Mouse (Mus musculus) kidney, adult 2 months (tissue): ENCODE measurements at regions not wholly inside any gene's neighbourhood (a gene's known extent, or its start where the extent isn't known, plus 50 kb on each side); places are given as distances from the start of the nearest gene placed in this dataset.
A peak's percentile ranks its signal among the peaks of the same experiment; 100 is the strongest.
"Not testable (repeated sequence)": the region's sequence is repeated elsewhere in the genome, so short reads cannot be mapped to it uniquely, and the experiment has no call there.

Source experiments
- DNase-seq: peaks from one replicate; pipeline ENCODE4 v3.0.0; 2021
- H3K27ac ChIP-seq: fragments of 200-500 bp; 2 replicates; pipeline ENCODE4 v1.5.1; 2012; ENCODE audit warnings: low read depth, low read length, control low read depth, inconsistent platforms; ENCODE audit not compliant: insufficient read depth
- H3K27me3 ChIP-seq: fragments of 200-500 bp; replicated peaks from 2 replicates; pipeline ENCODE4 v1.6.1; 2012; ENCODE audit warnings: mild to moderate bottlenecking, moderate library complexity, low read length, inconsistent platforms; ENCODE audit not compliant: control insufficient read depth, insufficient read depth
- H3K36me3 ChIP-seq: fragments of 200-500 bp; 2 replicates; pipeline ENCODE4 v1.6.1; 2012; ENCODE audit warnings: mild to moderate bottlenecking, moderate library complexity, low read length, inconsistent platforms; ENCODE audit not compliant: control insufficient read depth, insufficient read depth
- H3K4me1 ChIP-seq: fragments of 200-500 bp; 2 replicates; pipeline ENCODE4 v1.6.1; 2011; ENCODE audit warnings: low read length; ENCODE audit not compliant: control insufficient read depth, insufficient read depth
- H3K4me3 ChIP-seq: fragments of 200-500 bp; 2 replicates; pipeline ENCODE4 v1.5.1; 2011; ENCODE audit warnings: mild to moderate bottlenecking, low read depth, low read length, control low read depth; ENCODE audit not compliant: insufficient read depth
- CTCF ChIP-seq: fragments of 200-500 bp; conservative IDR thresholded peaks from 2 replicates; pipeline ENCODE4 v1.5.1; 2011; ENCODE audit warnings: low read depth, mild to moderate bottlenecking, control low read depth, low read length, moderate library complexity, mixed read lengths; ENCODE audit not compliant: insufficient read depth, insufficient read length
- POLR2A ChIP-seq: fragments of 200-500 bp; IDR thresholded peaks from one replicate; pipeline ENCODE4 v1.6.1; 2011; ENCODE audit warnings: low read depth, low read length, control low read depth
- WGBS: fragments of 180-500 bp; shearing (Covaris S2); methylation state at CpG from one replicate; pipeline ENCODE4 v1.1.7; 2018; 5-methylcytosine and 5-hydroxymethylcytosine counted together

GRCm38 (mm10) chr12:20196386-20196785 is 242.1 kb downstream of the Gm21863 start:
- not testable (repeated sequence) for H3K36me3 ChIP-seq, H3K4me1 ChIP-seq, H3K27ac ChIP-seq, H3K27me3 ChIP-seq, DNase-seq
- H3K4me3 ChIP-seq: 0 out of 2 replicates have a peak overlapping the region, but pooled peaks have one; percentile 10
- WGBS: under 1% methylated on average over 40 of the region's 42 CpGs

GRCm38 (mm10) chr12:20196905-20197304 is 242.6 kb downstream of the Gm21863 start:
- H3K36me3 ChIP-seq, H3K4me1 ChIP-seq, H3K27me3 ChIP-seq, DNase-seq, H3K27ac ChIP-seq, H3K4me3 ChIP-seq: not testable (repeated sequence)
- WGBS: 2% methylated on average over 37 of the region's 37 CpGs

GRCm38 (mm10) chr12:20223921-20224320 is 269.6 kb downstream of the Gm21863 start:
- H3K4me3 ChIP-seq, H3K27me3 ChIP-seq, H3K4me1 ChIP-seq, H3K36me3 ChIP-seq, DNase-seq, H3K27ac ChIP-seq: not testable (repeated sequence)
- 73% methylated on average over 1 of the region's 1 CpGs for WGBS

- WGBS: 76% methylated on average over 9 of the region's 9 CpGs
- H3K4me3 ChIP-seq, H3K36me3 ChIP-seq, H3K27ac ChIP-seq, H3K27me3 ChIP-seq, H3K4me1 ChIP-seq: not testable (repeated sequence)
- peak; percentile 0 for DNase-seq
Measured at GRCm38 (mm10) chr12:20226831-20227230, 272.5 kb downstream of the Gm21863 start.

GRCm38 (mm10) chr12:20227427-20228160 is 273.3 kb downstream of the Gm21863 start:
- WGBS: 72% methylated on average over 21 of the region's 21 CpGs
- not testable (repeated sequence) for H3K27me3 ChIP-seq, H3K4me3 ChIP-seq, H3K4me1 ChIP-seq, H3K27ac ChIP-seq, H3K36me3 ChIP-seq
- DNase-seq: peak; percentile 1

GRCm38 (mm10) chr12:20228321-20228999 is 274.2 kb downstream of the Gm21863 start:
- H3K27ac ChIP-seq, H3K4me3 ChIP-seq, H3K27me3 ChIP-seq, H3K36me3 ChIP-seq, H3K4me1 ChIP-seq: not testable (repeated sequence)
- 66% methylated on average over 21 of the region's 21 CpGs for WGBS
- DNase-seq: peak; percentile 1

GRCm38 (mm10) chr12:20229441-20229840 is 275.1 kb downstream of the Gm21863 start:
- WGBS: 69% methylated on average over 8 of the region's 8 CpGs
- H3K27me3 ChIP-seq, H3K4me3 ChIP-seq, H3K36me3 ChIP-seq, H3K4me1 ChIP-seq, H3K27ac ChIP-seq: not testable (repeated sequence)
- peak; percentile 0 for DNase-seq

- Histone ChIP-seq H3K27ac (no peak overlapping the region), H3K4me3 (no peak overlapping the region), H3K4me1 (no peaks in the 10 kb centered on the region), H3K27me3 (no peaks in the 10 kb centered on the region), H3K36me3 (no peaks in the 10 kb centered on the region)
- TF ChIP-seq CTCF (no peak), POLR2A (no peak)
- peak; percentile 2 for DNase-seq
- WGBS: 57% methylated on average over 27 of the region's 27 CpGs
Measured at GRCm38 (mm10) chr12:20230141-20230892, 276.0 kb downstream of the Gm21863 start.
